Mouse (Mus musculus): ENCODE results near the gene Pygl. TPM values are rescaled to one million over a fixed set of nuclear protein-coding genes. Genes with fewer than 3 reads are reported as not detected.

The Pygl gene
- polyA plus RNA-seq (2015; fragmentation: Nextera tagmentation; extraction: Ambion mirVana): 127 and 148 TPM in 2 replicates

- Histone ChIP-seq H3K36me3 (ENCODE audit: control insufficient read depth, insufficient read depth) (no peaks in the 10 kb centered on the region), H3K4me3 (ENCODE audit: low read depth, low read length) (no peak within 1 kb of the TSS), H3K9ac (ENCODE audit: low read depth, low read length) (no peak within 1 kb of the TSS), H3K27me3 (ENCODE audit: control insufficient read depth, insufficient read depth, low read depth, low read length) (no peaks in the 10 kb centered on the region), H3K9me3 (replicated peaks; ENCODE audit: control insufficient read depth, low read length) (no peaks in the 10 kb centered on the region), H3K4me2 (ENCODE audit: low read depth, low read length) (peak within 1 kb of the TSS; percentile 25; the same call in 1 of the 2 replicates), H3K4me1 (ENCODE audit: control insufficient read depth, low read depth, low read length) (peaks cover 61% of the 10 kb centered on the region), H3K27ac (ENCODE audit: low read length) (peak within 1 kb of the TSS; percentile 61)
- WGBS (ENCODE audit: insufficient replicate concordance): 60% methylated on average over 2 of the region's 2 CpGs
- ATAC-seq (ENCODE audit: low read depth): no peak
These were observed at the start of gene Pygl for GRCm38 (mm10) chr12:70231294-70231693. Gene Pygl, minus strand, starts transcription at chr12:70231488.

GRCm38 (mm10) chr12:70280930-70281329 lies 49.6 kb upstream of the Pygl start:
- Histone ChIP-seq H3K9me3 (replicated peaks; ENCODE audit: control insufficient read depth, low read length) (no peaks in the 10 kb centered on the region), H3K4me2 (ENCODE audit: low read depth, low read length) (no peak overlapping the region), H3K4me1 (ENCODE audit: control insufficient read depth, low read depth, low read length) (no peaks in the 10 kb centered on the region), H3K9ac (ENCODE audit: low read depth, low read length) (no peak overlapping the region), H3K36me3 (ENCODE audit: control insufficient read depth, insufficient read depth) (no peaks in the 10 kb centered on the region), H3K4me3 (ENCODE audit: low read depth, low read length) (no peak overlapping the region), H3K27me3 (ENCODE audit: control insufficient read depth, insufficient read depth, low read depth, low read length) (no peaks in the 10 kb centered on the region), H3K27ac (ENCODE audit: low read length) (no peak overlapping the region)
- WGBS (ENCODE audit: insufficient replicate concordance): 72% methylated on average over 2 of the region's 2 CpGs
- ATAC-seq (ENCODE audit: low read depth): no peak

- H3K4me2 ChIP-seq (ENCODE audit: low read depth, low read length): no peak overlapping the region
- no peak overlapping the region for H3K9ac ChIP-seq (ENCODE audit: low read depth, low read length)
- no peaks in the 10 kb centered on the region for H3K36me3 ChIP-seq (ENCODE audit: control insufficient read depth, insufficient read depth)
- ATAC-seq (ENCODE audit: low read depth): peak; percentile 35; the same call in 1 of the 2 replicates
- H3K4me1 ChIP-seq (ENCODE audit: control insufficient read depth, low read depth, low read length): no peaks in the 10 kb centered on the region
- no peaks in the 10 kb centered on the region for H3K27me3 ChIP-seq (ENCODE audit: control insufficient read depth, insufficient read depth, low read depth, low read length)
- H3K27ac ChIP-seq (ENCODE audit: low read length): no peak overlapping the region
- H3K9me3 ChIP-seq (replicated peaks; ENCODE audit: control insufficient read depth, low read length): no peaks in the 10 kb centered on the region
- 62% methylated on average over 10 of the region's 10 CpGs for WGBS (ENCODE audit: insufficient replicate concordance)
- H3K4me3 ChIP-seq (ENCODE audit: low read depth, low read length): no peak overlapping the region
These were observed 49.1 kb upstream of the Pygl start for GRCm38 (mm10) chr12:70280381-70280780.

GRCm38 (mm10) chr12:70277071-70277939 lies 46.0 kb upstream of the Pygl start:
- H3K4me1 ChIP-seq (ENCODE audit: control insufficient read depth, low read depth, low read length): no peaks in the 10 kb centered on the region
- WGBS (ENCODE audit: insufficient replicate concordance): 52% methylated on average over 12 of the region's 12 CpGs
- no peaks in the 10 kb centered on the region for H3K27me3 ChIP-seq (ENCODE audit: control insufficient read depth, insufficient read depth, low read depth, low read length)
- ATAC-seq (ENCODE audit: low read depth): no peak
- no peak overlapping the region for H3K27ac ChIP-seq (ENCODE audit: low read length)
- H3K4me3 ChIP-seq (ENCODE audit: low read depth, low read length): no peak overlapping the region
- H3K9me3 ChIP-seq (replicated peaks; ENCODE audit: control insufficient read depth, low read length): no peaks in the 10 kb centered on the region
- H3K9ac ChIP-seq (ENCODE audit: low read depth, low read length): no peak overlapping the region
- H3K4me2 ChIP-seq (ENCODE audit: low read depth, low read length): no peak overlapping the region
- no peaks in the 10 kb centered on the region for H3K36me3 ChIP-seq (ENCODE audit: control insufficient read depth, insufficient read depth)

- Histone ChIP-seq H3K4me1 (ENCODE audit: control insufficient read depth, low read depth, low read length) (no peaks in the 10 kb centered on the region; the same call in 1 of the 2 replicates), H3K36me3 (ENCODE audit: control insufficient read depth, insufficient read depth) (no peaks in the 10 kb centered on the region), H3K4me3 (ENCODE audit: low read depth, low read length) (no peak overlapping the region), H3K27me3 (ENCODE audit: control insufficient read depth, insufficient read depth, low read depth, low read length) (no peaks in the 10 kb centered on the region), H3K9ac (ENCODE audit: low read depth, low read length) (no peak overlapping the region), H3K27ac (ENCODE audit: low read length) (no peak overlapping the region), H3K9me3 (replicated peaks; ENCODE audit: control insufficient read depth, low read length) (no peaks in the 10 kb centered on the region), H3K4me2 (ENCODE audit: low read depth, low read length) (no peak overlapping the region)
- WGBS (ENCODE audit: insufficient replicate concordance): 63% methylated on average over 6 of the region's 6 CpGs
- ATAC-seq (ENCODE audit: low read depth): no peak
These were observed 38.4 kb upstream of the Pygl start for GRCm38 (mm10) chr12:70269724-70270123.

- H3K4me2 ChIP-seq (ENCODE audit: low read depth, low read length): no peak overlapping the region
- H3K4me1 ChIP-seq (ENCODE audit: control insufficient read depth, low read depth, low read length): no peaks in the 10 kb centered on the region; the same call in 1 of the 2 replicates
- WGBS (ENCODE audit: insufficient replicate concordance): 34% methylated on average over 9 of the region's 9 CpGs
- no peaks in the 10 kb centered on the region for H3K27me3 ChIP-seq (ENCODE audit: control insufficient read depth, insufficient read depth, low read depth, low read length)
- no peaks in the 10 kb centered on the region for H3K9me3 ChIP-seq (replicated peaks; ENCODE audit: control insufficient read depth, low read length)
- H3K4me3 ChIP-seq (ENCODE audit: low read depth, low read length): no peak overlapping the region
- ATAC-seq (ENCODE audit: low read depth): no peak
- no peaks in the 10 kb centered on the region for H3K36me3 ChIP-seq (ENCODE audit: control insufficient read depth, insufficient read depth)
- H3K27ac ChIP-seq (ENCODE audit: low read length): no peak overlapping the region
- H3K9ac ChIP-seq (ENCODE audit: low read depth, low read length): no peak overlapping the region
These were observed 36.0 kb upstream of the Pygl start for GRCm38 (mm10) chr12:70267314-70267713.

- ATAC-seq (ENCODE audit: low read depth): no peak
- H3K4me3 ChIP-seq (ENCODE audit: low read depth, low read length): no peak overlapping the region
- no peaks in the 10 kb centered on the region for H3K9me3 ChIP-seq (replicated peaks; ENCODE audit: control insufficient read depth, low read length)
- no peaks in the 10 kb centered on the region for H3K36me3 ChIP-seq (ENCODE audit: control insufficient read depth, insufficient read depth)
- 21% methylated on average over 8 of the region's 8 CpGs for WGBS (ENCODE audit: insufficient replicate concordance)
- H3K4me1 ChIP-seq (ENCODE audit: control insufficient read depth, low read depth, low read length): no peaks in the 10 kb centered on the region; the same call in 1 of the 2 replicates
- H3K4me2 ChIP-seq (ENCODE audit: low read depth, low read length): no peak overlapping the region
- no peaks in the 10 kb centered on the region for H3K27me3 ChIP-seq (ENCODE audit: control insufficient read depth, insufficient read depth, low read depth, low read length)
- H3K9ac ChIP-seq (ENCODE audit: low read depth, low read length): no peak overlapping the region
- no peak overlapping the region for H3K27ac ChIP-seq (ENCODE audit: low read length)
These were observed 35.2 kb upstream of the Pygl start for GRCm38 (mm10) chr12:70266494-70266931.

GRCm38 (mm10) chr12:70263721-70264120 lies 32.4 kb upstream of the Pygl start:
- Histone ChIP-seq H3K9ac (ENCODE audit: low read depth, low read length) (no peak overlapping the region), H3K27ac (ENCODE audit: low read length) (no peak overlapping the region), H3K4me2 (ENCODE audit: low read depth, low read length) (no peak overlapping the region), H3K9me3 (replicated peaks; ENCODE audit: control insufficient read depth, low read length) (no peaks in the 10 kb centered on the region), H3K4me1 (ENCODE audit: control insufficient read depth, low read depth, low read length) (no peaks in the 10 kb centered on the region; the same call in 1 of the 2 replicates), H3K4me3 (ENCODE audit: low read depth, low read length) (no peak overlapping the region), H3K27me3 (ENCODE audit: control insufficient read depth, insufficient read depth, low read depth, low read length) (no peaks in the 10 kb centered on the region), H3K36me3 (ENCODE audit: control insufficient read depth, insufficient read depth) (no peaks in the 10 kb centered on the region)
- ATAC-seq (ENCODE audit: low read depth): no peak
- WGBS (ENCODE audit: insufficient replicate concordance): 63% methylated on average over 7 of the region's 7 CpGs

GRCm38 (mm10) chr12:70262271-70262953 lies 31.1 kb upstream of the Pygl start:
- ATAC-seq (ENCODE audit: low read depth): no peak
- H3K4me1 ChIP-seq (ENCODE audit: control insufficient read depth, low read depth, low read length): no peaks in the 10 kb centered on the region; the same call in 1 of the 2 replicates
- no peaks in the 10 kb centered on the region for H3K9me3 ChIP-seq (replicated peaks; ENCODE audit: control insufficient read depth, low read length)
- no peaks in the 10 kb centered on the region for H3K27me3 ChIP-seq (ENCODE audit: control insufficient read depth, insufficient read depth, low read depth, low read length)
- 79% methylated on average over 17 of the region's 17 CpGs for WGBS (ENCODE audit: insufficient replicate concordance)
- H3K9ac ChIP-seq (ENCODE audit: low read depth, low read length): no peak overlapping the region
- no peaks in the 10 kb centered on the region for H3K36me3 ChIP-seq (ENCODE audit: control insufficient read depth, insufficient read depth)
- no peak overlapping the region for H3K4me2 ChIP-seq (ENCODE audit: low read depth, low read length)
- no peak overlapping the region for H3K27ac ChIP-seq (ENCODE audit: low read length)
- H3K4me3 ChIP-seq (ENCODE audit: low read depth, low read length): no peak overlapping the region

All from liver, embryonic 16.5 days (tissue).